Mouse (Mus musculus): ENCODE measurements at regions not wholly inside any gene's neighbourhood (a gene's known extent, or its start where the extent isn't known, plus 50 kb on each side); places are given as distances from the start of the nearest gene placed in this dataset.

DNA sequence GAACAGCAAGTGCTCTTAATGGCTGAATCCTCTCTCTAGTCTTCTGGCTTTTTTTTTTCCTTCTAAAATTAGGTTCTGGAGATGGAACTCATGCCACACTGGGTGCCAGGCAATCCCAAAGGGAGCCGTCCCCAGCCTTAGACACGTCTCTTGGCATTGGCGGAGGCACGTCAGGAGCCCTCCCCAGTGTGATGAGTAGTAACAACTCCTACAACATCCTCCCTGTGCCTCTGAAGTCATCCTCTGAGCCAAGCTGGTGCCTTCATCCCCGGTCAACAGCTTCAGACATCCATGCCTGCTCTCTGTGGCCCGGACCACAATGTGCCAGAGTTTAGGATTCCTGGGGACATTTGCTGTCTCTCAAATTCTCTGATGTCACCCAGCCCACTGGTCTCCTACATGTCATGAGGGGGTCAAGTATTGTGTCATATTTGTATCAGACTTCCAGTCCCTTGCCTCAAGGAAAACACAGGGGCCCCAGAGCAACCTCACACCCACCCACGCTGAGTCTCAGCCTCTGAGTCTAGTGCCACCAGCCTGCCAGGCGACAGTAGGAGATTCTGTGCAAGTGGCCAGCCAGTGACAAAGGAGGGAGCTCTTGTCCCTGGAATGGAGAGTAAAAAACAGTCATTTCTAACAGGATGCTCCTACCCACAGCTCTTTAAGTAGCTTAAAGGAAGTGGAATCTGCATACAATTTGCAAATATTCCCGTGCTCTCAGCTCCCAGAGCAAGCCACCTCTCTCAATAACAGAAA is 144.5 kb upstream of the Kcnab2 start:
- Histone ChIP-seq H3K27ac (ENCODE audit: insufficient read depth, low read depth, low read length) (no peak overlapping the region), H3K4me3 (ENCODE audit: insufficient read depth, low read length) (no peak overlapping the region), H3K4me1 (ENCODE audit: control insufficient read depth, insufficient read depth, low read length) (no peaks in the 10 kb centered on the region)
- TF ChIP-seq CTCF (IDR thresholded peaks at IDR 0.05; ENCODE audit: low read depth, low read length) = no peak
- no peak for TF ChIP-seq POLR2A (IDR thresholded peaks at IDR 0.05; ENCODE audit: borderline replicate concordance, low read depth, low read length)

DNA sequence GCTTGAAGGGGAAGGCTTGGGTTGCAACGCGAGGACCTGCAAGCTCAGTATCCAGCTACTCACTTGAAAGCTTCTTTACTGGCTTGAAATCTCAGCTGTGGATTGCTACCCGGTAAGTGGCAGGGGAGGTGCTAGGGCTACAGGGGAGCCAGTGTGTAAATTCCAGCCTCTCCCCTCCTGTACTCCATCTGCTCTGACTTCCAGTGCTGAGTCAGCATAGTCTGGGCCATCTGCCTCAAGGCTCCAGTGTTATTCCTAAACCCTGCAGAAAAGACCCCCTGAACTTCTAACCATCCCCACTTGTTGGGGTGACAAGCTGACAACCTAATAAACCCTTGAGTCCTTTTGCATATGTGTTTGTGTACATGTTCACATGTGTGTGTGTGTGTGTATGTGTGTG is 140.0 kb upstream of the Kcnab2 start:
- H3K27ac ChIP-seq (ENCODE audit: insufficient read depth, low read depth, low read length) = no peak overlapping the region
- H3K4me3 ChIP-seq (ENCODE audit: insufficient read depth, low read length) = no peak overlapping the region
- TF ChIP-seq CTCF (IDR thresholded peaks at IDR 0.05; ENCODE audit: low read depth, low read length) (no peak), POLR2A (IDR thresholded peaks at IDR 0.05; ENCODE audit: borderline replicate concordance, low read depth, low read length) (no peak)
- H3K4me1 ChIP-seq (ENCODE audit: control insufficient read depth, insufficient read depth, low read length) = no peaks in the 10 kb centered on the region

DNA sequence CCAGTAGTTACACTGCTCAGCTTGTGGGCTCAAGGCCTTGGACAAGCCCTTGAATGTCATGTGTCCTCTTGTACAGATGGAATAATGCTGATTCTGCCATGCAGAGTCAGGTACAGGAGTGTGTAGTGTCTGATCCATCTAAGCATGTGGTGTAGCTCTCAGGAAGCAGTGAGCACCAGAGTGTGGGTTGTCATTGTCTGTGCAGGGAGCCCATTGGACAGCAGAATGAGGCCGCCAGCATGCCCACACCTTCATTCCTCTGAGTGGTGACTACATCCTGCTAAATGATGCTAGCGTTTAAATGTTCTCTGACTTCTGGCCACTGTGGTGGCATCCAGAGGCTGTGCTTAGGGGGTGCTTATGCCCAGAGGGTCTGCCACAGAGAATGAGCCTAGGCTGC is 137.5 kb upstream of the Kcnab2 start:
- TF ChIP-seq CTCF (IDR thresholded peaks at IDR 0.05; ENCODE audit: low read depth, low read length) (no peak), POLR2A (IDR thresholded peaks at IDR 0.05; ENCODE audit: borderline replicate concordance, low read depth, low read length) (no peak)
- Histone ChIP-seq H3K4me3 (ENCODE audit: insufficient read depth, low read length) (no peak overlapping the region), H3K4me1 (ENCODE audit: control insufficient read depth, insufficient read depth, low read length) (no peaks in the 10 kb centered on the region), H3K27ac (ENCODE audit: insufficient read depth, low read depth, low read length) (no peak overlapping the region)

DNA sequence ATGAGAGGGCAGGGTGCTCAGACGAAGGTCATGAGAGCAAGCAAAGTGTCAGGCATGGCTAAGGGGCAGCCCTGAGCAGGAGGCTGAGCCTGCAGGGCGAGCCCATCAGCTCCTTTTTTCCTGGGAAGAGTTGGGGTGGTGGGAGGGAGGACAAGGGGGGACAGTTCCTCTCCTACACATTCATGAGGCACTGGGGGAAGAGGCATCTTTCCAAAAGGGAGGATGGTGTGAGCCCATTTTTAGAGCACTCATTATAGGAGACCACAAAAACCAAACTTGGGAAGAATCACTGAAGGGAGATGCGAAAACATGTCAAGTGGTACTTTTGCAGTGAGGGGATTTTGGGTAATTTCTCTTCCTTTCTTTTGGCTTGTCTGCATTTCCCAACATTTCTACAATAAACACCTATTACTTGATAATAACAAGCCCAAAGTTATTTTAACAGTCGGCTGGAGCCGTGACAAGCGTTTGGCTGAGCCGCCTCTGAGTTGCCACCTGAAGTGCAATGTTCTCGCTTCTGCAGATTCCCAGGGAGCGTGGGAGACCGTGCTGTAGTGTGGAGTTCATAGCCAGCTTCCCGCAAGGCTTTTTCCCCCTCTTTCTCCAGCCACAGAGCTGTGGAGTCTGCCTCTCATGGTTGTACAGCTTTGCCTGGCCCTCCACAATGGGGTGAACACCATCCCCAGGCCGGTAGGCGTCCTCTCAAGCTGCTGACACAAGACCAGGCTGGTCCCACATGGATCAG is 136.9 kb upstream of the Kcnab2 start:
- TF ChIP-seq CTCF (IDR thresholded peaks at IDR 0.05; ENCODE audit: low read depth, low read length) = no peak
- no peak overlapping the region for H3K4me3 ChIP-seq (ENCODE audit: insufficient read depth, low read length)
- no peak overlapping the region for H3K27ac ChIP-seq (ENCODE audit: insufficient read depth, low read depth, low read length)
- H3K4me1 ChIP-seq (ENCODE audit: control insufficient read depth, insufficient read depth, low read length) = no peaks in the 10 kb centered on the region
